Mouse (Mus musculus) mouse trophoblast stem cell (cell line): Measurements from ENCODE around the gene Chd1l.

Source experiments
- in situ Hi-C, 2 experiments: fragments of 300-500 bp; cut with MseI, MboI; formaldehyde crosslinking; loops; 2 replicates in 1 of 2; 3 replicates in 1 of 2; pipeline ENCODE4 v1.15.1; 2025

Chd1l gene

DNA sequence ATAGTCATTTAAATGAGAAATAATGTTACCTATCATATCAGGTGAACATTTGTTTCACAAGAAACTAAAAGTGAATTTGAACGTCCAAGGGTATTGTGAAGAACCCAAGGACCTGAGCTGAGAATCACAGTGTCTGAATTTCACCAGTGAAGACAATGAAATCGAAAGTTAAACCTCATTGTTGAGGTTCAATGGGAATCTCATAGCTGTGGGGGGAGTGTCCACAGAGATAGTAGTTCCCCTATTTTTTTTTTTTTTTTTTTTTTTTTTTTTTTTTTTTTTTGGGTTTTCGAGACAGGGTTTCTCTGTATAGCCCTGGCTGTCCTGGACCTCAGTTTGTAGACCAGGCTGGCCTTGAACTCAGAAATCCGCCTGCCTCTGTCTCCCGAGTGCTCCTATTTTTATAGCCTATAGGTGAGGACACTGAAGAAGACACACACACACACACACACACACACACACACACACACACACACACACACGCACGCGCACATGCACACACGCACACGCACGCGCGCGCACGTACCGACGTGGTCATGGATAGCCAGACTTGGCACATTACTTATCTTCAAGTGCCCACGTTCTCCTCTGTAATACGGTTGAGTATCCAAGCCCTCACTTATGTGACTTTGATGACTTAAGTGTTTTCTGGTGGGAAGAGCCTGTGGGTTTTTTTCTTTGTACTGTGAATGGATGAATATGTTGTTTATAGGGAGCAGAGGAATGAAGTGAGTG is 7.3 kb upstream of the Chd1l start:
- in situ Hi-C loops: no loop called here

DNA sequence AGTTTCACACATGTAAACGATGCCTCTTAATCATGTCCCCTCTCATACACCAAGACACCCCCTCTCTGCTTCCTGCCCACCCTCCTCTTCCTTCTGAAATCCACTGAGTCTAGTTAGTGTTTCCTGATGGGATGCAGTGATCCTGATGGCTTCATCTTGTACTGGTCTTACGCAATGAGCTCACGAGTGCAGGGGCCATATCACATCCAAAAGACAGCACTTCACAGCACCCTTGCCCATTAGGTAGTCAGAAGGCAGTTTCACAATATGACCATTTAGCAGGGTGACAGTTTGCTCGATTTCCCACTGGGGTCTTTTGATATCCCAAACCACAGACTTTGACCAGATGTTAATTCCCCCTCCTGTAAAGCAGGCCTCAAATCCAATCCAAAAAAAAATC is 5.9 kb upstream of the Chd1l start:
- in situ Hi-C loops: no loop called here

DNA sequence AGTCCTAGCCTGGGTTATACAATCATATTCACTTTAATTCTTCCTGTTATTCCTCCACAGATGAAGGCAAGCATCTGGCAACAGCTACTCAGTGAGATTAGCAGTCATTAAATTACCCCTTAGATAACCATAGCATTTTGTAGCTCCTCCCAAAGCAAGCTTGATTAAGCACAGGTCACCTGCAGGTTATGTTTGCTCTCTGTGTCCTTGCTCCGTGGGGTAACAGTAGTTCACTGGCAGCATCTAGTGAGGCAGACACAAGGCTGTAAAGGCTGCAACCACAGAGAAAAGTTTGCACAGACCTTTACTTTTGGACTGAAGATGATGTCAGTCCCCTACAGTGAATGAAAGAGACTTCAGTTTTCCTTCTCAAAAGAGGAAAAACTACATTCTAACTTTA is 5.2 kb upstream of the Chd1l start:
- in situ Hi-C loops: no loop called here

DNA sequence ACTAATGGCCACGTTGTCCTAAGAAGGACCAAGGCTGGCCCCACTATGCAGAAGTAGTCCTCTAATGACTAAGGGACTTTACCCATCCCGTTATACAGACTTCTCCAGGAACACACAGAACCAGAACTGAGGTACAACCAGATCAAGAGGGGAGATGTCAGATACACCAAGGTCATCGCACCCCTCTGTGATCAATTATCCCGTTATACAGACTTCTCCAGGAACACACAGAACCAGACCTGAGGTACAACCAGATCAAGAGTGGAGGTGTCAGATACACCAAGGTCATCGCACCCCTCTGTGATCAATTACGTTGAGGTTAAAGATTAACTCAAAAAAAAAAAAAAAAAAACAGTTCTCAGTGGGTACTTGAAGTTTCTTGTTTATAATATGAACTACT is 1.0 kb upstream of the Chd1l start:
- in situ Hi-C loops: no loop called here

DNA sequence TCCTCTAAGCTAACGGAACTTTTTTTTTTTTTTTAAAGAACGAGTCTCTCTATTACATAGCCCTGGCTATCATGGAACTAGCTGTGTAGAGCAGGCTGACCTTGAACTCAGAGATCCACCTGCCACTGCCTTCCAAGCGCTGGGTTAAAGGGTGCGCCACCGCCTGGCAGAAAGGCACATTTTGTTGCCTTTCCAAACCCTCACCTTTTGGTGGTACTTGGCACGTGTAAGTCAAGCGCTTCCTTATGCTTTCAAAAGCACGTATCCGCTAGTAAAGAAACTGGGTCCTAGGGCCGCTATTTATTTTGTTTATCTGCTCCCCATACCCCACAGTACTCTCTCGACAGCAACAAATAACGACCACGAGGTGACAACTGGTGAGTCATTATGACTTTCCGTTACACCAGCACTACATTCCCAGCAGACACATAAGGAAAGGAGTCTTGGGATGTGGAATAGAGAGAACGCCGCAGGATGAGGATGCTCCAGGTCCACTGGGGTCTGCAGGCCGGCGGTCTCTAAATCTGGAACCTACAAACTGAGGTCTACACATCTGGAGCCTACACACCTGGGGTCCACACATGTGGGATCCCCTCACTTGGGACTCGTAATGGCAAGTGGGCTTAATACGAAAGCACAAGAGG is 680 bp downstream of the Chd1l start:
- in situ Hi-C loops: no loop called here

DNA sequence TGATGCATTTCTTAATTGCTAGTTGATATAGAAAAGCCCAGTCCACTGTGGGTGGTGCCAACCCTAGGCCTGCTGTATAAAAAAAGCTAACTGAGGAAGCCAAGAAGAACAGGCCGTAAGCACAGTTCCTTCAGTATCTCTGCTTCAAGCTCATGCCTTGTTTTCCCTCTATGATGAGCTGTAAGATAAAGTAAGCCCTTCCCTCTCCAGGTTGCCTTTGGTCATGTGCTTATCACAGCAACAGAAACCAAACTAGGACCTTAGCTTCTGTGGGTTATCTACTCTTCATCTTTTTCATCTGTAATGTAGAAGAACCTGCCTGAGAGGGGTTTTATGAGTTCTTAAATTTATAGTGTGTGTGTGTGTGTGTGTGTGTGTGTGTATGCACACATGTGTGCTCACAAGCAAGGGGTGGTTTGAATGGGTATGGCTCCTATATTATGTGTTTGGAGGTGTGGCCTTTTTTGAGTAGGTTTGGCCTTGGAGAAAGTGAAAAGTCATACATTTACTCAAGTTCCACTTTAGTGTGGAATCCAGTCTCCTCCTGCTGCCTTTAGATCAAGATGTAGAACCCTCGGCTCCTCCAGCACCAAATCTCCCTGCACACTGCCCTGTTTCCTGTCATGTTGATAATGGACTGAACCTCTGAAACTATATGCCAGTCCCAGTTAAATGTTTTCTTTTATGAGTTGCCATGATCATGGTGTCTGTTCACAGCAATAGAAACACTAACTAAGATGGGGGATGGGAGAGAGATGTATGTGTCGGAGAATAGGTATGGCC is 9.8 kb downstream of the Chd1l start:
- in situ Hi-C loops: no loop called here

DNA sequence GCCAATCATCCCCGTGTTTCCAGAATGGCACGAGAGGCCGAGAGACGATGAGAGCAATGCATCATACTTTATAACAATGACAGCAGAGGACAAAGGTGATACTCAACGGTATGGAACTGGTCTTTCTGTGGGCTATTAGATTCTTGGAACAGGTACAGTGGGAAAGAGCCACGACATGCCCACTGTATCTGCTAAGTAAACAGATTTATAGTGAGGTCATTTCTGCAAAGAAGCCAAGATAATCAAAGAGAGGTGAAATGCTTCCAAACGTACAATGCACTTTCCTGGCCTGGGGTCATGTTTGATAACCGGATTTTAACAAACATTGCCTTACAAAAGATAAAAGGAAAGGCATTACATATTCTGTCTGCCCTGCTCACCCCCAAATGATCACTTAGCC is 13.2 kb downstream of the Chd1l start:
- in situ Hi-C loops: no loop called here

DNA sequence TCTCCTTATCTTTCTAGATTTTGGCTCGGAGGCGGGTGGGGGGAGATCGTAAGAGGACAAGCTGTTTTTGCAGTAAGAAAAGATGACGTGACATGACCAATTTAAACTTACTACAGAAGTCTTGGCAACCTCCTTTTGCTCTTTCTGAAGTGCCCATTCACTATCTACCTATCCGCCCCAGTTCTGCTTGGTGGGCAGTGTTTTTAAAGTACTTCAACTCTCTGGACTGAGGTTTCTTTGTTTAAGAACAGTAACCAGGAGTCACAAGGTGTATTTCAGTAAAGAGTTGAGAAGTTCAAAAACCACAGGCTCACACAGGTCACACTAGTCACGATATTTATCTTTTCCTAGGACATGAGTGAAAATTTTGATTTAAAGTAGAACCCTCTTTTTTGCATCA is 14.9 kb downstream of the Chd1l start:
- in situ Hi-C loops: no loop called here

DNA sequence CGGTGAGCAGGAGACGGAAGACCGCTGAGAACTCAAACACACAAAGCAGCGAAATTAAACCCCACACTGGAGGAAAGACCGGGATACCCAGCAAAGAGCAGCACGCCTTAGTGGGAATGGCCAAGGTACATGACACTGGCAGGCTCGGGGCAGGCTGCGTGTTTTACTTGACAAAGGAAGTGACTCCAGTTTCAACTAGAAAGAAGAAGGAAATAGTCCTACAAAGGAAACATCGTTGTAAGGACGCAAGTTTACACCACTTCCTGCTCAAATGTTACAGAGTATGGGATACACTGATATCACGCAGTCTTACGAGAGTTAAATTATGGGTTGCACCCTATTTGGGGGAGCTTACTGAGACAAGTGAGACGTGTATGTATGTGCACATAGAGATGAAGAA is 15.9 kb downstream of the Chd1l start:
- in situ Hi-C loops: no loop called here

DNA sequence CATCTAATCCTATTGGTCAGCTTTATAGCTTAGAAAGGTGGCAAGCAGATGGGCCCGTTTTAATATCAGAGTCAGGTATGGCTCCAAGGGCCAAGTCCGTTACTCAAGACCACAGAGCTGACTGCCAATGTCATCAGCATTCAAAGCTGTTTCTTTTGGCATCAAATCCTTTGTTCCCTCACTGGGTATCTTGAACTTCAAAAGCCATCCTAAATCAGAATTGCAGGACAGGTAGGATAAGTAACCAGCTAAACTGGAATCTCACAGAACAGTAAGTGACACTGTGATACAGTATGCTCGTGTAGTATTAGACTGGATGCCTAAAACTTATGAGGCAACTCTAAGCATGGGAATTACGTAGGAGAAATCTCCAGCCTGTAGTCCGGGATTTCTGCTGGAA is 16.9 kb downstream of the Chd1l start:
- in situ Hi-C loops: no loop called here

DNA sequence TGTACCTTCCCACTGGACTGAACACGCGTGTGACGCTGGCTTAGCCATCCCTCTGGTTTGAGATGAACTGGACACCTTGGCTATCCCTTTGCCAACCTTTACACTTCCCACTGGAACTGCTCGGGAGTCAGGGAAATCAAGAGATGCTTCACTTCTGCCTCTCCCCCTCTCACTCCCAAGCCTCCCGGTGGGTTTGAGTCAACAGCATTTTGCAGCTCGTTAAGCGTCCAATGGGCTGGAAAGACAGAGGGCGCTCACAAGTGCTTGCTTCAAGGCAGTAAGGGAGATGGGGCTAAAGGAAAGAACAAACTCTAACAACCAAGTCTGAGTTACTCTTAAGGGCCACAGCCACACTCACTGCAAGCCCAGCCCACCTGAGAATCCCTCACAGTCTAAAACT is 19.3 kb downstream of the Chd1l start:
- in situ Hi-C loops: no loop called here

DNA sequence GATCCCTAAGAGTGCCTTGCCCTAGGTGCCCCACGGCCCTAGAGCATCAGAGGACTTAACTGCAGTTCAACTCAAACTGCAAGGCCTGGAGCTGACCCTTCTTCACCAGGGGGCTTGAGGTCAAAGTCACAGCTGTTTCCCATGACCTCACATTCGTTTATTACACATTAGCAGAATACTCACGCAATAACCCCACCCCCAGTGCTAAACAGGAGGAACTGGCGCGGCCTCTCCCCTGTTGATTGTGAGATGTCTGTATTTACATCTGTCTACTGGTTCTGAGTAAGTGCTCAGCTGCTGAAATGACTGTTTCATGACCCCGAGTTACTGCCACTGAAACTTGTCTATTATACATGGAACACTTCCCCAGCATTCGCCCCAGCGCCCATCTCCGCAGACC is 22.3 kb downstream of the Chd1l start:
- in situ Hi-C loops: no loop called here

DNA sequence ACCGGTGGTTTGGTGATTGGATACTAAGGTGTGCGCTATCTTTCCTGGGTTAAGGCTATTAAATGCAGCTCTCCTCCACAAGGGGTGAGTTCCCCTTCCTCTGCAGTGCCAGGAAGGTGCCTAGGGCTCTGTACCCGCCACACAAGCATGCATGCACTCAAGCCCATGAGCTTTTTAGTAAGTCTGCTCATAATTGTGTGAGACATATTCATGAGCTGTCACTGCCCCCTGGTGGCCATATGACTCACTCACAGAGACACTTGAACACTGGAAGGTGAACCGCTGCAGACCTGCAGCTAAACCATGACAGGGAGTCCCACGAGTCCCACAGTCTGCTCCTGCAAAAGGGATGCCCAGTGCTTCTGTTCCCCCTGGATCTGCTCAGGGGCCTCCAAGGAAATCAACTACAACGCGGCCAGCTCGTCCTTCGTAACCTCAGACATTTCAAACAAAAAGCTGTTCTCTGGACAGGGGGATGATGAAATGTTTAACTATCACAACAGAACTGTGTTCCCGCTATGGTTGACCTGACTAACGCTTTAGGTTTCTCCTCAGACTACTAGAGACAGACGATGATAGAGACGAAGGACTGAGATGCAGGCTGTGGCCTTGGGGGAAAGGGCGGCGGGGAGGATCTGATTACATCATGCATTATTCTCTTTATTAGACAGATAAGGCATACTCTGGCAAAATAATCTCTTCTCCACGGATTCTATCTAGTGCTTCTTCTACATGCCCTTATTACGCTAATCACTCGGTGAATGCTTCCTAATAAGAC is 24.4 kb downstream of the Chd1l start:
- in situ Hi-C loops: no loop called here

DNA sequence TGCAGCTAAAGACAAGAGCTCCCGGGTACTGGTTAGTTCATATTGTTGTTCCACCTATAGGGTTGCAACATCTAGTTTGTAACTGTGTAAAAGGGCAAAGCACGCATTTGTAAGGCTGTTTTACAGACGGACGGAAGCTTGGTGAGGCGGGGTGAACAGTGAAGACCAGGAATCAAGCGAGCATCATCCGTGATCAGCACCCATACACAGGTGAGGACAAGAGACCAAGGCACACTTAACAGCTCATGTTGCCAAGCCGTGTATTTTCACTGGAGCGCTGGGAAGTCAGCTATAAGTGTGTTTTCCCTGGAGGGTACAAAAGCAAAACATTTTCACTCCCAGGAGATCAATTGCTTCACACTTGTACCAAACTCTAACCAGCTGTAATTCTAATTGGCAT is 36.2 kb downstream of the Chd1l start:
- in situ Hi-C loops: no loop called here

DNA sequence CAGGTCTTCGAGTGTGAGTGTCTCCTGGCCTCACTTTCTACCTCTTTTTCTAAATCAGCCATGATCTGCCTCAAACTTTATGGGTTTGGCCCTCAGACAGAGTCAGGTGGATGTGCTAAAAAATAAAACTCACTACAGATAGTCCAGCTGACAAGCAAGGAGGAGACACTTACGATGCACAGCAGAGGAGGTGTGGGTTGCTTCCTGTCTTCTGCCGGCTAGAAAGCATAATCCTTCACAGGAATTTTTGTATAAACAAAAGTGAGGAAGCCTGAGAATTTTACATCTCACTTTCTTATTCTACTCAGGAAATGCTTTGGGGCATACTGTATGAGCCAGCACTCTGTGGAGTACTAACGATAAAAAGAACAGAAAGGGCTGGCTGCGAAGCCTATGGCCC is 45.4 kb downstream of the Chd1l start:
- in situ Hi-C loops: no loop called here

DNA sequence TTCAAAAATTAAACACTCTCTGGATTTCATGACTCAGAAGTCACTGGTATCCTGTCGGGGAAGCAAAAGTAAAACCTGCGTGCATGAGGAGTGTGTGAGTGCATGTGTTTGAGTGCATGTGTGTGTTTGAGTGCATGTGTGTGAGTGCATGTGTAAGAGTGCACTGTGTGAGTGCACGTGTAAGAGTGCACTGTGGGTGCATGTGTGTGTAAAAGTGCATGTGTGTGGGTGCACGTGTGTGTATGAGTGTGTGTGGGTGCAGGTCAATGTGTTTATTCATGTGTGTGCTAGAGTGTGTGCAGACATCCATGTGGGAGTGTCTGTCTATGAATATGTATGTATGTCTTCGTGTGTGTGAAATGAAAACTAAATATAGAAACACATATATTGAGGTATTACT is 51.4 kb downstream of the Chd1l start:
- in situ Hi-C loops: no loop called here

DNA sequence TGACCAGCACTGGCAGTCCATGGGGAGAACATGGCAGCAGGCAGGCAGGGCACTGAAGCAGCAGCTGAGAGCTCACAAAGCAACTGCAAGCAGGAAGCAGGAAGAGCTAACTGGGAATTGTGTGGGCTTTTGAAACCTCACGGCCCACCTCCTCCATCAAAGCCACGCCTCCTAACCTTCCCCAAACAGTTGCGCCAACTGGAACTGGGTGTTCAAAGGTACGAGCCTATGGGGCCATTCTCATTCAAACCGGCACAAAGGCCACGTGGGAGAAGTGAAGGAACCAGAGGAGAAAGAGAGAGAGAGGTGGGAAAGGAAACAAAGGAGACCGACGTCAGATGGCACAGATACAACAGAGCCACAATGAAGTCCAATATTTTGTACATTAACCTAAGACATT is 63.8 kb downstream of the Chd1l start:
- in situ Hi-C loops: no loop called here

DNA sequence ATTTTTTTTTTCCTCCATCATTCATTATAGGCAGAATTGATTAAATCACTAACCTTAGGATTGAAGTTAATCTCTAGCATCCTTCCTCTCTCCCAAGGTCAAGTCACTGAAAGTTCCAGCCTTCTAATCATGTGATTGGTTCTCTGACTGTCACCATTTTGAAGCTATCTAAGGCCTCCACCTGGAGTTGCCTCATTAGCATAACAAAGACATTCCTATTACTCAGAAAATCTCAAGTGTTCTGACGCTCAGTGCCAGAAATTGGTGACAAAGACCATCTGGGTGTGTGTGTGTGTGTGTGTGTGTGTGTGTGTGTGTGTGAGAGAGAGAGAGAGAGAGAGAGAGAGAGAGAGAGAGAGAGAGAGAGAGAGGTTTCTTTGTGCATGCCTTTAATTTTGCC is 69.8 kb downstream of the Chd1l start:
- in situ Hi-C loops: no loop called here

DNA sequence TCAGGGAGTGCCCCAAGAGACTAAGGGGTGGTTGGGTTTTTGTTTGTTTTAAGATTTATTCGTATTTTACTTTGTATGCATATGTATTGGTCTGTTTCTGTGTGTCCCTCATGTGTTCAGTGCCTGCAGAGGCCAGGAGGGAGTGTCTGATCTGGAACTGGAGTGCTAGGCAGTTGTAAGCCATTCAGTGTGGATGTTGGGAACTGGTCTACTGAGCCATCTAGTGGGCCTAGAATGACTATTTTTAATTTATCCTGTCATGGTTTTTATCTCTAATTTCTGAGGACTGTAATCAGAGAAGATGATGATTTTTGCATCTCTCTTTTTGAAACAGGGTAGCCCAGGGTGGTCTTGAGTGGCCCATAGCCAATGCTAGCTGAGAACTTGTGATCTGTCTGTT is 71.4 kb downstream of the Chd1l start:
- in situ Hi-C loops: no loop called here

DNA sequence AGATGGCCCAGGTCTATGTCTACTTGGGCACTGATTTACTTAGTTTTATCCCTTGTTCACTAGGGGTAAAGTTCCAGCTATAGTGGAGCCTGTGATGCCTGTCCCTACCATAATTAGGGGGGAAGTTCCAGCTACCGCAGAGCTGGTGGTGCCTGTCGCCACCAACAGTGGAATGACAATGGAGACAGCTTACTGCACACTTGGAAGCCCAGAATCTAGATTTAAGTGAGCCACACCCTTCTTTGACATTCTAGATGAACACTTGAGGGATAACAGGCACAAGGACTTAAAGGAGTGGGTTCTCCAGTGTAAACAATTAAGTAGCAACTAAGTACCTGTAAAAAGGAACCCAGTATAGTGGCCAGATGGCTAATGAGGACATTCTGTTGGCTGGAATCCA is 73.0 kb downstream of the Chd1l start:
- in situ Hi-C loops: no loop called here

DNA sequence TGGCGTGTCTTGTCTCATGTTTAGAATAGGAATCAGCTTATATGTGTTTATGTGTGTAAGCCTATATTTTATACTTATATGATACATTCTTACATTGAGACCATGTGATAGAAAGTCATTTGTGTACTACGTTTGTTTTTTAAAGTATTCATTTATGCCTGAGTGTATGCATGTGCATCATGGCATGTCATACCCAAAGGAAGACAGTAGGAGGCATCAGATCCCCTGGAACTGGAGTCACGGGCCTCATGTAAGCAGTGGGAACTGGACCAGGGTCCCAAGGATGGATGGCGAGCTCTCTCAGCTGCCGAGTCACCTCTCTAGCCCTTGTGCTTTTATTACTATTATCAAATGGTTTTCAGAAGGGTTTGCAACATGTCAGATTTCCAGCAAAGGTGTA is 74.3 kb downstream of the Chd1l start:
- in situ Hi-C loops: no loop called here

DNA sequence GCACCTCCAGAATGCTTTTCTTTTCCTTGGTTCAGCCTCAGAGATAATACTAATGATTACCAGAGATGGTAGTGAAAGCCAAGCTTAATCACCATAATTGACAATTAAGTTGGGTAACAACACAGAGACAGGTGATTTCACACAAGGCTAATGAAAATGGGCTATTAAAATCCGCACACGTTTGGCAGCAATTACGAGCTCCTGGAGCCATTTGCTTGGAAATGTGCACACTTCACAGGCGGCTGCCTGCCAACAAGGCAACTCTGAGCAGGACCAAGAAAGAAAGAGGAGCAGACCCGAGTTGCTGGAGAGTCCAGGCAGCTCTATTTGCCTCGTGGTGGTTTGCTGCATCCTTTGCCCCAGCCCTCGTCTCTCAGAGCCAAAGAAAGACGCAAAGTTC is 84.5 kb downstream of the Chd1l start:
- in situ Hi-C loops: no loop called here
